Mouse (Mus musculus): Measurements from ENCODE around the gene Aar2.
"Not testable (repeated sequence)": the region's sequence is repeated elsewhere in the genome, so short reads cannot be mapped to it uniquely, and the experiment has no call there.

The Aar2 gene

GRCm38 (mm10) chr2:156547123-156547891 lies at the start of gene Aar2:
Gene Aar2, plus strand, starts transcription at chr2:156547584.
- DNase-seq (ENCODE audit: extremely low spot score, low spot score), result peak; percentile 86

DNA sequence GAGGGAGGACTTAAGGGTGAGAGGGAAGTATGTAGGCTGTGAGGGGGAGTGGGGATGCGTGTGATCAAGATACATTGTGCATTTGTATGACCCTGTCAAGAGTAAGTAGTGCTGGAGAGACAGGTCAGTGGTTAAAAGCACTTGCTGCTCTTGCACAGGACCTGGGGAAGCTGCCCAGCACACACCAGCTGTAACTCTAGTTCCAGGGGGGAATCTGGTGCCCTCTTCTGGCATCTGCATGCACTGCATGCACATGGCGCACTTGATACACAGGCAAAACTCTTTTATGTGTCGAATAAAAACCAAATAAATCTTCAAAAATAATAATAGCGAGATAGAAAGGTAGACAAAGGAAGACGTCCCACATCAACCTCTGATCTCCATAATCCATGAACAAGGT lies 49.5 kb upstream of the Aar2 start:
- DNase-seq (ENCODE audit: extremely low spot score, low spot score), result peak; percentile 58

GRCm38 (mm10) chr2:156501025-156501424 lies 46.4 kb upstream of the Aar2 start:
- no peak for DNase-seq (ENCODE audit: extremely low spot score, low spot score)

DNA sequence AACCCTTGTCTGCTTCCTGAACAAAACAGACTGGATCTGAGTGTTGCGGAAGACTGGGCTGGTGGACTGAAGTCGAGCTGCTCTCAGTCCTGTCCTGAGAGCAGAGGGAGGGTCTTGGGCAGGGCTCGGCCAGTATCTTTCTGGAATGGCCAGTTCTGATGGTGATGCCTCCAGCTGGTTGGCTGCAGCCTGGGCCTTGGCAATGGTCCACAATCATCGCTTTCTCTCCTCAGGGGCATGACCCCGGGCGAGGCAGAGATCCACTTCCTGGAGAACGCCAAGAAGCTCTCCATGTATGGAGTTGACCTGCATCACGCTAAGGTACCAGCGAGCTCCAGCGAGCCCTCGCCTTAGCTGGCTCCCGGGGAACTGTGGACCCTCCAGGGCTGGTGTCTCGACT lies 41.9 kb upstream of the Aar2 start:
- DNase-seq (ENCODE audit: extremely low spot score, low spot score), result no peak

- no peak for DNase-seq (ENCODE audit: extremely low spot score, low spot score)
Observed at GRCm38 (mm10) chr2:156512028-156512427, 35.4 kb upstream of the Aar2 start.

GRCm38 (mm10) chr2:156512561-156512960 lies 34.8 kb upstream of the Aar2 start:
- no peak for DNase-seq (ENCODE audit: extremely low spot score, low spot score)

GRCm38 (mm10) chr2:156515102-156515501 lies 32.3 kb upstream of the Aar2 start:
- no peak for DNase-seq (ENCODE audit: extremely low spot score, low spot score)

DNA sequence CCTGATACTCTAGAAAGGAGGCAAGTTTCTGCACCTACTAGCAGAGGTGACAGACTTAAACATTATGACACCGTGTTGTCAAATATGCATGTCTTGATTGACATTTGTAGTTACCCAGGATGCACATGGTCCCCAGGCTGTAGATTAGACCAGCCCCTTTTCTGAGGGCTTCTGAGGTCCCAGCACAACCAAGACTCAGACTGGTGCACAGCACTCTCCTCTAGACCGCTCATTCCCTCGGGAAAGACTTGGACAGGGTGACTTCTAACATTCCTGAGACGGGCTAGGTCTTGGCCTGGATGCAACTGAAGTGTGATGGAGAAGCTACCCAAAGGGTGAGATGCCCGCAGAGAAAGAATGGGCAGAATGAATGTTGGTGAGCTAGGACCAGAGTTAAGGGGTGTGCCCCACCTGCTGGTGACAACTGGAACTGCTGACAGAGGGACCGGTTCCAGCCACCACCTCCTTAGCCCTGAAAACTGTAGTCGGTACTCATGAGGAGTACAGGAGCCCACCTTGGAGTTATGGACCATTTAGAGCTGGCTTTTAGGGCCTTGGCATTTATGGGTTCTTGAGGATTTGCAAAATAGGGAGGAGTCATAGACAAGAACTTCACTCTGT lies 31.7 kb upstream of the Aar2 start:
- DNase-seq (ENCODE audit: extremely low spot score, low spot score), result peak; percentile 78

DNA sequence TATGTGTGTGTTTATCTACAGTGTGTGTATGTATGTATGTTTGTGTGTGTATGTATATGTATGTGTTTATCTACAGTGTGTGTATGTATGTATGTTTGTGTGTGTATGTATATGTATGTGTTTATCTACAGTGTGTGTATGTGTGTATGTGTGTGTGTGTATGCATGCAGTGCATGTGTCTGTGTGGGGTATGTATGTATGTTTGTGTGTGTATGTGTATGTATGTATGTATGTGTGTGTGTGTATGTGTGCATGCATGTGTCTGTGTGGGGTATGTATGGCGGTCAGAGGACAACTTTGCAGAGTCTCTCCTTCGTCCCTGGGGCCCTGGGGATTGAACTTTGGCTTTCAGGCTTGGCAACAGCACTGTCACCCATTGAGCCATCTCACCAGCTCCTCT lies 30.7 kb upstream of the Aar2 start:
- DNase-seq (ENCODE audit: extremely low spot score, low spot score), result not testable (repeated sequence)

- DNase-seq (ENCODE audit: extremely low spot score, low spot score), result no peak
Observed at GRCm38 (mm10) chr2:156518306-156518705, 29.1 kb upstream of the Aar2 start.

- DNase-seq (ENCODE audit: extremely low spot score, low spot score), result no peak
Observed at GRCm38 (mm10) chr2:156519584-156519983, 27.8 kb upstream of the Aar2 start.

GRCm38 (mm10) chr2:156522994-156523393 lies 24.4 kb upstream of the Aar2 start:
- DNase-seq (ENCODE audit: extremely low spot score, low spot score), result no peak

DNA sequence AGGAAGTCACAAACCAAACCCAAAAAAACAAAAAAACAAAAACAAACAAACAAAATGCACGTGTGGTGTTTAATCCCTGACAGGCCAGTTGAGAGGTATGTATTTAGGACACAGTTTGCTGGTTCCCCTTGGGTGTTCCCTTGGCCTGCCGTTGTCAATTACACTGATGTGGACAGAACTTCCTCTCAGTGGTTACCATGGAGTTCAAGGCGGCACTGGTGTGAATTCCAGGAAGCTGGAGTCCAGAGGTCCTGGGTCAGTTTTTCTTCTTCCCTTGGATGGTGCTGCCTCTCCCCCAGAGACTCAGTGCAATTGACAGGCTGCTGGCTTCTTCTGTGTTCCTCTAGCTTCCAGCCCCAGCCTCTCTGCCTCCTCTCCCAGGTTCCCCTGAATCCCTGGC lies 23.3 kb upstream of the Aar2 start:
- no peak for DNase-seq (ENCODE audit: extremely low spot score, low spot score)

DNA sequence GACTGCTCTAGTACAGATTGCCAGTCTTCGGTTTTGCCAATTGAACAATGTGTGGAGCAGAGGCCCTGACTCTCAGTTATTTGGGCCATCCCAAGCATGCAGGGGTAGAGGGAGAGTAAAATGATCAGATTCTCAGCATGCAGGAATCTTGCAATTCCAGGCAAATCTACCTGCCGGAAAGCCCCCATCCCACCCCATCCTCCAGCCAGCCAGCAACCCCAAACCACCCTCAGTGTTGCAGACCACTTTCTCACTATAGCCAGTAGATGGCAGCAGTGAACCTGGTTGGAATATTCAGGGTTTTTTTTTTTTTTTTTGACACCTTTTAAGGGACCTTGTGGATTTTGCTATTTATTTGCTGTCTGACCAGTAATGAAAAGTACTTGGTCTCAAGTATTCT lies 17.7 kb upstream of the Aar2 start:
- DNase-seq (ENCODE audit: extremely low spot score, low spot score), result no peak

- DNase-seq (ENCODE audit: extremely low spot score, low spot score), result no peak
Observed at GRCm38 (mm10) chr2:156533160-156533559, 14.2 kb upstream of the Aar2 start.

DNA sequence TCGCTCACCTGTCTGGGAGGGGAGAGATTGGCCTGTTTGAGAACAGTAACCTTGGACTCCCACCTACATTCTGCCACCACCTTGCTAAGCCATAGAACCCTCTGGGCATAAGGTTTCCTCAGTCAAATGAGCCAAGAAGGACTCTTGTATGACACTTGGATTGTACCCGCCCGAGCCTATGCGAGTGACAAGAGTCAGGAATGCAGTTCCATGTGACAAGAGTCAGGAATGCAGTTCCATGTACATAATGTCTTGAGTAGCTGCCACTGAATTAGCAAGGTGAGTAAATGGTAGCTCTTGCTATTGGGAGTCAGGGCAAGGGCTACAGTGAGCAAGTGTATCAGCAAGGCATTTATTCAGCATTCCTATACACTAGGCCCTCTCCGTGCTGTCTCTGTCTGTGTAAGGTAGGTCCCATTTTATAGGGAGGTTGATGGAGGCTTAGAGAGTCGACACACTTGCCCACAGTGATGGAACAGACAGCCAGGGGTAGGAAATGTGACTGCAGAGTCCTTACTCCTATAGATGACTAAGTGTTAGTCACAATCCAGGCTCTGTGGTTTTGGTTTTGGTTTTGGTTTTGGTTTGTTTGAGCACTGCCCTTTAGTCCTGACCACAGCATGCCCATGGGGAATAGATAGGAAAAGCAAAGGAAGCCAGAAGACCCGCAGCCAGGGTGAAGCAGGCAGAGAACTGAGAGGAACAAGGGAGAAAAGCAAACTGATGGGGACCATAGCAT lies 8.4 kb upstream of the Aar2 start:
- no peak for DNase-seq (ENCODE audit: extremely low spot score, low spot score)

DNA sequence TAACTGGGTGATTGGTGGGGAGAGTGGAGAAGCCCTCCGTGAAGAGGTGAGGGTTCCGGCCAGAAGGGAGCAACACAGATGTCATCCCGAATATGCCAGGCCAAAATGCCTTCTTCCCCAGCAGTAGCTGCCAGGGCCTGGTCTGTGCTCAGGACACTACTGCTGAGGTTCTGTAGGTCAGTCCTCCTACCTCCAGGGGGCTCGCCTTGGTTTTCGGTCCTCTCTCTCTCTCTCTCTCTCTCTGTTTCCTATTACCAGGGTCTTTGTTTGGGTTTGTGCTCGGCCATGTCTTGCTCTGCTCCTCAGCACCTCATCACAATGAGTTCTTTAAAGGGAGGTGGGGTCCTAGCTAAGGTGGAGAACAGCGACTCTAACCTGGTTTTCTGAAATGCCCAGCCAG lies 6.4 kb upstream of the Aar2 start:
- DNase-seq (ENCODE audit: extremely low spot score, low spot score), result no peak

- no peak for DNase-seq (ENCODE audit: extremely low spot score, low spot score)
Observed at GRCm38 (mm10) chr2:156542410-156542809, 5.0 kb upstream of the Aar2 start.

DNA sequence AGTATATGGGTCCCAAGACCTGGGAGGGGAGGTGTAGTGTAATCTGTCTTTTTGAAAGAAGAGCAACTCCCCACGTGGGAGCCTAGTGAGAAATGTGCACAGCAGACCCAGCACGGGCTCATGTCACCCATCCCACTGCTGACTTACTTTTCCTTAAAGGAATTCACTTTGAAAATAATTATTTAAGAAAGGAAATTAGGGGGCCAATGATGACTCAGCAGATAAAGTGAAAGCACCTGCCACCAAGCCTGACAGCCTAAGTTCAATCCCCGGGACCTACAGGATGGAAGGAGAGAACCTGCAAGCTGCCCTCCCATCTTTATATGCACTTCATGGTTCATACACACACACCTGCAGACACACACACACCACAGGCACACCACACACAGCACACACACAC lies 3.6 kb upstream of the Aar2 start:
- DNase-seq (ENCODE audit: extremely low spot score, low spot score), result no peak

GRCm38 (mm10) chr2:156552421-156552820 lies 5.0 kb downstream of the Aar2 start:
- DNase-seq (ENCODE audit: extremely low spot score, low spot score), result no peak

DNA sequence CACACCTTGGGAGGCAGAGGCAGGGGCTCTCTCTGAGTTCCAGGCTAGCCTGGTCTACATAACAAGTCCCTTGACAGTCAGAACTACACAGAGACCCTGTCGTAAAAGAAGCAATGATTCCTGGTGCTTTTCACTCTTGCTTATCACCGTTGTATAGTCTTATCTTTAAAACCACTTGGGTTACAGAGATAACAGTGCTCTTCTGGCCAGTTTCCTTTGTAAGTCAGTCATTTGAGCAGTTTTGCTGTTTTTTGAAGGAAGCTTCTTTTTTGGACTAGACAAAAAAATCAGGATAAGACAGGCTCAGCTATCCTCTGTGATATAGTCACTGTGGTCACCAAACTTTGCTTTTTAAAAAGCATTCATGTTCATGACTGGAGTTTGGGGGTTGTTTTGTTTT lies 14.4 kb downstream of the Aar2 start:
- DNase-seq (ENCODE audit: extremely low spot score, low spot score), result no peak

- no peak for DNase-seq (ENCODE audit: extremely low spot score, low spot score)
Observed at GRCm38 (mm10) chr2:156563557-156563956, 16.2 kb downstream of the Aar2 start.
